Mouse (Mus musculus) hindbrain, embryonic 16.5 days (tissue): ENCODE measurements around the gene Ccdc28a. TPM values are rescaled to one million over a fixed set of nuclear protein-coding genes. Genes with fewer than 3 reads are reported as not detected.

Source experiments
- ATAC-seq: fragments of 200-750 bp; cut with Nextera tagmentation; 2 replicates; pipeline ENCODE4 v1.8.0; 2017; ENCODE audit warnings: moderate TSS enrichment, moderate library complexity
- H3K27ac ChIP-seq: fragments of 300-500 bp; sonication (generic); 2 replicates; pipeline ENCODE4 v1.5.1; 2014; ENCODE audit warnings: low read depth, mild to moderate bottlenecking, control low read depth, low read length, moderate library complexity
- H3K27me3 ChIP-seq: fragments of 300-500 bp; sonication (generic); replicated peaks from 2 replicates; pipeline ENCODE4 v1.6.1; 2014; ENCODE audit warnings: low read length; ENCODE audit not compliant: control insufficient read depth, insufficient read depth
- H3K36me3 ChIP-seq: fragments of 300-500 bp; sonication (generic); 2 replicates; pipeline ENCODE4 v1.6.1; 2014; ENCODE audit warnings: mild to moderate bottlenecking, low read length, moderate library complexity, mixed read lengths; ENCODE audit not compliant: control insufficient read depth, insufficient read depth
- H3K4me1 ChIP-seq: fragments of 300-500 bp; sonication (generic); 2 replicates; pipeline ENCODE4 v1.6.1; 2014; ENCODE audit warnings: low read depth, low read length; ENCODE audit not compliant: control insufficient read depth, insufficient read depth
- H3K4me2 ChIP-seq: fragments of 300-500 bp; sonication (generic); 2 replicates; pipeline ENCODE4 v1.6.1; 2014; ENCODE audit warnings: mild to moderate bottlenecking, low read length, control low read depth, moderate library complexity
- H3K4me3 ChIP-seq: fragments of 300-500 bp; sonication (generic); 2 replicates; pipeline ENCODE4 v1.5.1; 2014; ENCODE audit warnings: mild to moderate bottlenecking, low read length, control low read depth, moderate library complexity
- H3K9ac ChIP-seq: fragments of 300-500 bp; sonication (generic); 2 replicates; pipeline ENCODE4 v1.6.1; 2014; ENCODE audit warnings: low read depth, mild to moderate bottlenecking, control low read depth, low read length, moderate library complexity
- H3K9me3 ChIP-seq: fragments of 300-500 bp; sonication (generic); 2 replicates; pipeline ENCODE4 v1.6.1; 2014; ENCODE audit warnings: mild to moderate bottlenecking, low read length, moderate library complexity; ENCODE audit not compliant: control insufficient read depth
- WGBS: fragments of 180-500 bp; shearing (Covaris S2); extraction: QIAGEN DNeasy Blood & Tissue Kit; methylation state at CpG from one replicate; pipeline ENCODE4 v1.1.7; 2014; 5-methylcytosine and 5-hydroxymethylcytosine counted together
- polyA plus RNA-seq: library from polyadenylated mRNA; unstranded; fragments of >200 nt; fragmentation: Nextera tagmentation; extraction: Ambion mirVana; gene quantifications from 2 replicates; pipeline ENCODE4 v1.2.1, GENCODE M21; 2015

The Ccdc28a gene
- 6.3 and 8.3 TPM in 2 replicates for polyA plus RNA-seq

- 1% methylated on average over 39 of the region's 41 CpGs for WGBS
- Histone ChIP-seq H3K4me2 (peak within 1 kb of the TSS; percentile 89), H3K4me1 (peaks cover 7% of the 10 kb centered on the region), H3K9ac (peak within 1 kb of the TSS; percentile 76), H3K4me3 (peak within 1 kb of the TSS; percentile 81), H3K9me3 (no peaks in the 10 kb centered on the region), H3K27ac (peak within 1 kb of the TSS; percentile 87), H3K36me3 (no peaks in the 10 kb centered on the region), H3K27me3 (no peaks in the 10 kb centered on the region)
- peak; percentile 99 for ATAC-seq
These were observed at the start of gene Ccdc28a for GRCm38 (mm10) chr10:18234560-18235401. Gene Ccdc28a (minus strand): TSS chr10:18234998.

- Histone ChIP-seq H3K27ac (no peak overlapping the region), H3K9me3 (no peaks in the 10 kb centered on the region), H3K4me1 (no peaks in the 10 kb centered on the region), H3K36me3 (no peaks in the 10 kb centered on the region), H3K4me2 (no peak overlapping the region), H3K4me3 (no peak overlapping the region), H3K9ac (no peak overlapping the region), H3K27me3 (no peaks in the 10 kb centered on the region)
- WGBS, result 87% methylated on average over 5 of the region's 5 CpGs
- ATAC-seq, result no peak
These were observed 49.2 kb upstream of the Ccdc28a start for GRCm38 (mm10) chr10:18283991-18284390.

DNA sequence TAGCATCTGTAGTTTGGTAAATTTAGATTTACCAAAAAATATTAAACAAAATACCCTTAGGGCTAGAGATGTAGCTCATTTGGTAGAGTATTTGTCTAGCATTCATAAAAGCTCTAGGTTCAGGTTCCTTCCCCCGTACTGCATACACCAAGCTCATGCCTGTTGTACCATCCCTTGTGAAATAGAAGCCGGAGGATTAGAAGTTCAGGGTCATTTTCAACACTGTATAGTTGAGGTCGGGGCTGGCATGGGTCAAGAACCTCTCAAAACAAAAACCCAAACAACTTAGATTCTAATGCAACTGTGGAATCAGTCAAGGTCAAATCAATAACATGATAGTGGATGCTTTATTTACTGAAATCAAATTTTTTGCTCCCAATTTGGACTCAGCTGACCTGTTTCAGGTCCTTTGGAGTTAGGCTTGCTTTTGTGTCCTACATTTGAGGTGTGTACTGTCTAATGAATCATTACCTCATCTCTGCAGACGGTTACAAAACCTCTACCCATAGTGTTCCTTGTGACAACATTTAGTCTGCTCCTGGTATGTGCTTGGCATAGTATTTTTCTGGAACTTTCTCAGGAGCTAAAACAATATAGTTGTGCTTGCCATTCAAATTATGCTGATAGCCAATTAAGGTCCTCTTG is 41.4 kb upstream of the Ccdc28a start:
- no peak overlapping the region for H3K27ac ChIP-seq
- no peaks in the 10 kb centered on the region for H3K36me3 ChIP-seq
- no peaks in the 10 kb centered on the region for H3K9me3 ChIP-seq
- 90% methylated on average over 4 of the region's 4 CpGs for WGBS
- H3K4me1 ChIP-seq, result no peaks in the 10 kb centered on the region
- no peaks in the 10 kb centered on the region for H3K27me3 ChIP-seq
- no peak overlapping the region for H3K4me2 ChIP-seq
- no peak overlapping the region for H3K4me3 ChIP-seq
- no peak for ATAC-seq
- no peak overlapping the region for H3K9ac ChIP-seq

- Histone ChIP-seq H3K27ac (no peak overlapping the region), H3K4me2 (no peak overlapping the region), H3K4me1 (no peaks in the 10 kb centered on the region), H3K36me3 (no peaks in the 10 kb centered on the region), H3K4me3 (no peak overlapping the region), H3K9ac (no peak overlapping the region), H3K27me3 (no peaks in the 10 kb centered on the region), H3K9me3 (no peaks in the 10 kb centered on the region)
- 75% methylated on average over 4 of the region's 4 CpGs for WGBS
- no peak for ATAC-seq
These were observed 16.5 kb upstream of the Ccdc28a start for GRCm38 (mm10) chr10:18251345-18251744.

GRCm38 (mm10) chr10:18243614-18244013 is 8.8 kb upstream of the Ccdc28a start:
- H3K9ac ChIP-seq, result no peak overlapping the region
- no peak overlapping the region for H3K27ac ChIP-seq
- no peaks in the 10 kb centered on the region for H3K27me3 ChIP-seq
- no peaks in the 10 kb centered on the region for H3K9me3 ChIP-seq
- ATAC-seq, result no peak
- WGBS, result 65% methylated on average over 2 of the region's 2 CpGs
- no peaks in the 10 kb centered on the region for H3K4me1 ChIP-seq
- H3K4me2 ChIP-seq, result no peak overlapping the region
- no peaks in the 10 kb centered on the region for H3K36me3 ChIP-seq
- no peak overlapping the region for H3K4me3 ChIP-seq

DNA sequence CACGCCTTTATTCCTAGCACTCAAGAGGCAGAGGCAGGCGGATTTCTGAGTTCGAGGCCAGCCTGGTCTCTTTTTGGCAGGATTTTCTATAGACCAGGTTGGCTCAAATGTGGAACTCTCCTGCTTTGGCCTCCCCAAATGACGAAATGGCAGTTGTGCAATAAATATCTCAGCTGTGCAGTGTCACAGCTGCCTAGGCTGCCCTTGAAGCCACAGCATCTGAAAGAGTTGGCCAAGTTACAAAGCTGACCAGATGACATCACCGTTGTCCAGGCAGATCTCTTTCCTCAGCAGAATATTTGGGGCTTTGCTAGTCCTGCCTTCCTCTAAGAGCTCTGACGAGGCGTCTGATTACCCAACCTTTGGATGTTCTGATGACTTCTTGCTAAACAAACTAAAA is 2.4 kb upstream of the Ccdc28a start:
- Histone ChIP-seq H3K9ac (no peak overlapping the region), H3K4me3 (no peak overlapping the region), H3K9me3 (no peaks in the 10 kb centered on the region), H3K27me3 (no peaks in the 10 kb centered on the region), H3K4me2 (no peak overlapping the region), H3K36me3 (no peaks in the 10 kb centered on the region), H3K4me1 (peaks cover 7% of the 10 kb centered on the region), H3K27ac (no peak overlapping the region)
- ATAC-seq, result no peak
- 90% methylated on average over 7 of the region's 7 CpGs for whole genome bisulfite sequencing

GRCm38 (mm10) chr10:18236328-18236927 is 1.6 kb upstream of the Ccdc28a start:
- Histone ChIP-seq H3K9ac (no peak overlapping the region), H3K9me3 (no peaks in the 10 kb centered on the region), H3K27me3 (no peaks in the 10 kb centered on the region), H3K4me1 (peaks cover 7% of the 10 kb centered on the region), H3K27ac (no peak overlapping the region), H3K4me3 (no peak overlapping the region), H3K4me2 (no peak overlapping the region), H3K36me3 (no peaks in the 10 kb centered on the region)
- WGBS, result 74% methylated on average over 5 of the region's 5 CpGs
- no peak for ATAC-seq

DNA sequence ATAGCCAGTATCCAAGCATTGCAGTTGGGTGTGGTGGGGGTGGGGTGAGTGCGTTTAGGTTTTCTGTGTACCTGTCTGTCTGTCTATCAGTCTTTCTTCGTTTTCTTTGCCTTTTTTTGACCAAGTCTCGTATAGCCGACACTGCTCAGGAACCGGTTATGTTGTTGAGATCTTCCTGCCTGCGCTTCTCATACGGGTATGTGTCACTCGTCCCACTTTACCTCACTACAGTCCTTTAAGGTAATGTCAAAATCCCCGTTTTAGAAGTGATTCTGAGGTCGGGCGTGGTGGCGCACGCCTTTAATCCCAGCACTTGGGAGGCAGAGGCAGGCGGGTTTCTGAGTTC is 577 bp upstream of the Ccdc28a start:
- H3K27ac ChIP-seq, result no peak overlapping the region; the same call in 1 of the 2 replicates
- ATAC-seq, result peak; percentile 78
- H3K9ac ChIP-seq, result peak overlapping the region; percentile 76
- H3K9me3 ChIP-seq, result no peaks in the 10 kb centered on the region
- 11% methylated on average over 14 of the region's 14 CpGs for WGBS
- H3K27me3 ChIP-seq, result no peaks in the 10 kb centered on the region
- H3K4me2 ChIP-seq, result peak overlapping the region; percentile 62
- H3K36me3 ChIP-seq, result no peaks in the 10 kb centered on the region
- peak overlapping the region; percentile 81 for H3K4me3 ChIP-seq
- H3K4me1 ChIP-seq, result peaks cover 7% of the 10 kb centered on the region

- Histone ChIP-seq H3K27ac (no peak overlapping the region), H3K36me3 (no peaks in the 10 kb centered on the region), H3K4me3 (no peak overlapping the region), H3K9me3 (no peaks in the 10 kb centered on the region), H3K27me3 (no peaks in the 10 kb centered on the region), H3K4me1 (peaks cover 7% of the 10 kb centered on the region), H3K9ac (no peak overlapping the region), H3K4me2 (peak overlapping the region; percentile 89)
- WGBS, result 53% methylated on average over 3 of the region's 3 CpGs
- no peak for ATAC-seq
These were observed 907 bp downstream of the Ccdc28a start for GRCm38 (mm10) chr10:18233891-18234290.
